Mouse (Mus musculus): ENCODE results near the gene Mamstr. TPM values are rescaled to one million over a fixed set of nuclear protein-coding genes. Genes with fewer than 3 reads are reported as not detected.
A peak's percentile ranks its signal among the peaks of the same experiment; 100 is the strongest.

Gene Mamstr
- total RNA-seq, 2 experiments from 2014 or later: 3.5 to 3.9 TPM

GRCm38 (mm10) chr7:45616277-45616676 lies 23.5 kb upstream of the Mamstr start:
- H3K27ac ChIP-seq: no peak overlapping the region
- TF ChIP-seq CTCF (IDR thresholded peaks at IDR 0.05): no peak
- H3K4me3 ChIP-seq: no peak overlapping the region
- intact Hi-C loops (cut with DNase I): loop anchor here (5.0 kb wide), 1 partner anchor 41 kb away; no protein-coding TSS in a partner anchor
- no peak for DNase-seq (ENCODE audit: extremely low spot score in 1 of 2, low spot score in 2 of 2)

DNA sequence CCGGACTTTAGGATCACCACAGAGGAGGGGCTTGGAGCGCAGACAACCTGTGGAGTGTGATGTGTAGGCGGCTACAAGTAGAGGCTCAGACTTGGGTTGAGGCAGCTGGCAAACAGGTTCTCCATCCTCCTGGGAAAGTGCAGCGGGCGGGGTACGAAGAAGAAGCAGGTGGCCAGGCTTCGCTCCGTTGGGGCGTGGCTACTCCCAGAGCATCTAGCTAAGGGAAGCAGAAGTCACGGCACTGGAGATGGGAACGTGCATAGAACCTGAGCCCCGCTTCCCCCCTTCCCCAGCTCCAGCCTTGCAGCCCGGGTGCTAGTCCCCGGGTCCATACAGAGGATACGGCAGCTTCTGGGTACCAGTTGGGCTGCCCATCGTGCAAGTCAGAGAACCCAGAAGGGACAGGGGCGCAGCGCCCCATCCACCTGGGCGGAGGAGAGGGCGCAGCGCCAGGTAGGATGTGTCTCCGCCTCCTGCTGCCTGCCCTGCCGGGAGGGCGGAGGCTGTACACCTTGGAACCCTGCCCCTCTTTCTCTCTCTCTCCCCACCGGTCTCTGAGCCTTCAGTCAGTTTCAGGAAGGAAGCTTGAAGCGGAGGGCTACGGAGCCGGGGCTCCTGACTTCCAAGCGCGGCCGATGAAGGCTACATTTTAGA lies 22.6 kb upstream of the Mamstr start, which contains the start of gene Fut1:
TSS of gene Fut1 (plus strand) at position 248 of the 654 bp plus-strand sequence.
- Histone ChIP-seq H3K27ac (no peak within 1 kb of the TSS), H3K4me3 (peak within 1 kb of the TSS; percentile 14; the same call in 1 of the 2 replicates)
- intact Hi-C loops (cut with DNase I): loop anchor here (5.0 kb wide), 1 partner anchor 40 kb away; no protein-coding TSS in a partner anchor
- TF ChIP-seq CTCF (IDR thresholded peaks at IDR 0.05): no peak
- DNase-seq (ENCODE audit: extremely low spot score in 1 of 2, low spot score in 2 of 2): peak in 1 of 2 experiments; percentile 25

DNA sequence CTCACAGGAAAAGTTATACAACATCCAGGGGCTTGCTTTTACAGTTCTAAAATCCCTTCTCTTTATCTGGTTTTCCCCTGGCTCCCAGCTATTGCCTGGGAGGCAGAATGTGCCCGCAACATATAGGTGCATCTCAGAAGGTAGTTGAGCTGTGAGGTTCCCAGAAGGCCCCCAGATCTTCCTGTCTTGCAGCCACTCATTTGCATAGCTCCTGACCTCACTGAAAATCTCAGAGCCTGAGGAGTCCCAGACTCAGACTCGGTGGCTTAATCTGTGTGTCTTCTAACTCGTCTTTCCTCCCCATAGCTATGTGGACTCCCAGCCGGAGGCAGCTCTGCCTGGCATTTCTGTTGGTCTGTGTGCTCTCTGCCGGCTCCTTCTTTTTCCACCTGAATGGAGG lies 21.5 kb upstream of the Mamstr start:
- H3K4me3 ChIP-seq: no peak overlapping the region
- no peak for DNase-seq (ENCODE audit: extremely low spot score in 1 of 2, low spot score in 2 of 2)
- TF ChIP-seq CTCF (IDR thresholded peaks at IDR 0.05): no peak
- intact Hi-C loops (cut with DNase I): loop anchor here (5.0 kb wide), 1 partner anchor 39 kb away; no protein-coding TSS in a partner anchor
- no peak overlapping the region for H3K27ac ChIP-seq

DNA sequence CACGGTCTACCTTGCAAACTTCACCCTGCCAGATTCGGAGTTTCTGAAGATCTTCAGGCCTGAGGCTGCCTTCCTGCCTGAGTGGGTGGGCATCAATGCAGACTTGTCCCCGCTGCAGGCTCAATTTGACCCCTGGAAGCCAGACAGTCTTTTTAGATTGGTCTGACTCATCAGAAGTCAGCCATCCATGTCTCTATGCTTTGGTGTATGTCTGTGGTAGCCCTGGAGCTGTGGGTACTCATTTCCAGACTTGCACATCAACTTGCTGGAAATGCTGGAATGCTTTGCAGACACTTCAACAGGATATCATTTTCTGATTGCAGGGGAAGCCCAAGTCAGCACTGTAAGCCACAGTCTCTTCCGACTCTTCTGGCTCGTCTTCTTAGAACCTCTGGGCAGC lies 20.2 kb upstream of the Mamstr start:
- H3K27ac ChIP-seq: no peak overlapping the region
- intact Hi-C loops (cut with DNase I): loop anchor here (5.0 kb wide), 1 partner anchor 38 kb away; no protein-coding TSS in a partner anchor
- no peak for TF ChIP-seq CTCF (IDR thresholded peaks at IDR 0.05)
- H3K4me3 ChIP-seq: no peak overlapping the region
- no peak for DNase-seq (ENCODE audit: extremely low spot score in 1 of 2, low spot score in 2 of 2)

DNA sequence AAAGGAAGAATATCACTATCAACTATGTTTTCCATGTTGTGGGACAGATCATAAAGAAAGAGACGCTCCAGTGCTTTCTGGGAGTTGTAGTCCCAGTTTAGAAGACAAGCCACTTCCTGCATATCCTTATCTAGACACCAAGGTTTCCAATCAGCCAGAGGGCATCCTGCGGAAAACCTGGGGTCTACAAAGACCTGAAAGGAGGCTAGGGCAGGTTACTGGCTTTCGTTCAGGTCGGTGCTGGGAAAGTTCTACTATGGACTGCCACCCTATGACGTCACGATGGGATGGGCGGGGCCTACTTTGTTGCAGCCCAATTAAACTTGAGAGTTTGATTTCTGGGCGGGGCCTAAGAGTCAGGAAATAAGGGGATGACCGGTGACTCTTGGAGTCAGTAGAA lies 18.3 kb upstream of the Mamstr start, which contains the start of gene Izumo1:
TSS of gene Izumo1 (plus strand) at position 369 of the 400 bp plus-strand sequence.
- DNase-seq (ENCODE audit: extremely low spot score in 1 of 2, low spot score in 2 of 2): no peak
- intact Hi-C loops (cut with DNase I): no loop called here
- no peak within 1 kb of the TSS for H3K27ac ChIP-seq
- no peak within 1 kb of the TSS for H3K4me3 ChIP-seq
- TF ChIP-seq CTCF (IDR thresholded peaks at IDR 0.05): no peak

DNA sequence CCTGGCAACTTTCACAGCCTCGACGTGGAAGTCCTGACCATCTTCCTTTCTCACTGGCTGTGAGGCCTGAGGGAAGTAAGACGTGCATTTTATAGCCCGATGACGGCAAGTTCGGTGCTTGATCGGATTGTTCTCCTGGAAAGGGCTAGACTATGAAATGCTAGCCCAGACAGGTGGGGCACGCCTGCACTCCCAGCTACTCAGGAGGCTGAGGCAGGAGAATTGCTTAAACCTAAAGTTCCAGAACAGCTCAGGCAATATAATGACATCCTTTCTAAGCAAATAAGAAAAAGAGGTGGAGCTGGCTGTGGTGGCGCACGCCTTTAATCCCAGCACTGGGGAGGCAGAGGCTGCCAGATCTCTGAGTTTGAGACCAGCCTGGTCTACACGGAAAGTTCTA lies 16.3 kb upstream of the Mamstr start:
- Histone ChIP-seq H3K27ac (no peak overlapping the region), H3K4me3 (no peak overlapping the region)
- no peak for DNase-seq (ENCODE audit: extremely low spot score in 1 of 2, low spot score in 2 of 2)
- intact Hi-C loops (cut with DNase I): no loop called here
- TF ChIP-seq CTCF (IDR thresholded peaks at IDR 0.05): no peak

DNA sequence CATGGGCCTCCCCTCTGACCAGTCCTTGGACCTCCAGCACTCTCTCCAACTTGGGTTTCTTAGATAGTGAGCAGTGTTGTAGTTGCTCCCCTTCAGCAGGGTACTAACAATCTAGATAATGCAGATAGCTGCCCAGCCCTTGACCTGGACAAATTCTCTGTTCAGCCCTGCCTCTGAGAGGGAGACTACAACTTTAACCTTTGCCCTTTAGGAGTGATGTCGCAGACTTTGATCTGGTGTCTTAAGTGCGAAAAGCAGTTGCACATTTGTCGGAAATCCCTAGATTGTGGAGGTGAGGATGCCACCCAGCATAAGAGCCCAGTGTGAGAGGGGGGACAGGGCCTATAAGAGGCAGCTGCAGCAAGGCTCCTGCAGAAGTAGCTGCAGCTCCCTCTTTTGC lies 15.1 kb upstream of the Mamstr start:
- no peak for DNase-seq (ENCODE audit: extremely low spot score in 1 of 2, low spot score in 2 of 2)
- H3K4me3 ChIP-seq: no peak overlapping the region
- TF ChIP-seq CTCF (IDR thresholded peaks at IDR 0.05): no peak
- intact Hi-C loops (cut with DNase I): no loop called here
- no peak overlapping the region for H3K27ac ChIP-seq

GRCm38 (mm10) chr7:45625481-45625880 lies 14.3 kb upstream of the Mamstr start:
- TF ChIP-seq CTCF (IDR thresholded peaks at IDR 0.05): no peak
- Histone ChIP-seq H3K27ac (no peak overlapping the region), H3K4me3 (no peak overlapping the region)
- DNase-seq (ENCODE audit: extremely low spot score in 1 of 2, low spot score in 2 of 2): no peak
- intact Hi-C loops (cut with DNase I): no loop called here

DNA sequence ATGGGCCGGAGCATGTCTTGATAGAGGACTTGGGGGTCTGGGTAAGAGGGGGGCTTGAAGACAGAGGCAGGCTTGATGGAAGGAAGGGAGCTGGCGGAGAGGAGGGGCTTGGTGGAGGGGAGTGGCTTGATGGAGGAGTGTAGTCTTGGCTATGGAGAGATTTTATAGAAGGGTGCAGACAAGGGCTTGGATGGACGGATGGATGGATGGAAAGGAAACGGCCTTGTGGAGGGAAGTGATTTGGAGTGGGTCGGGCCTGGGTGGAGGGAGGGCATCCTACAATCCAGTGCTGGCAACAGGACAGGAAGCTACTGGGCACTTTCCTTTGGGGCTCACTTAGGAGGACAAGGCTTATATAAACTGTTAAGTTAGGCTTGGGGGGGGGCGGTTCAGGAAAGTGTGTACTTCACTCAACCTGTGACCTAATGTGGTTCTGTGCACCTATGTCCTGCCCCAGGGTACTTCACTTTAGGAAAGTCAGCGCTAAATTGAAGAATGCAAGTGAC lies 13.2 kb upstream of the Mamstr start:
- no peak for TF ChIP-seq CTCF (IDR thresholded peaks at IDR 0.05)
- intact Hi-C loops (cut with DNase I): no loop called here
- Histone ChIP-seq H3K4me3 (no peak overlapping the region), H3K27ac (peak overlapping the region; percentile 21; the same call in 1 of the 2 replicates)
- DNase-seq (ENCODE audit: extremely low spot score in 1 of 2, low spot score in 2 of 2): no peak

- peak within 1 kb of the TSS; percentile 46 for H3K4me3 ChIP-seq
- DNase-seq (ENCODE audit: extremely low spot score in 1 of 2, low spot score in 2 of 2): no peak
- no peak for TF ChIP-seq CTCF (IDR thresholded peaks at IDR 0.05)
- H3K27ac ChIP-seq: peak within 1 kb of the TSS; percentile 84
- intact Hi-C loops (cut with DNase I): no loop called here
These were observed 12.5 kb upstream of the Mamstr start, which contains the start of gene Rasip1 for GRCm38 (mm10) chr7:45627261-45627660. TSS of gene Rasip1 (plus strand) at chr7:45627488.

GRCm38 (mm10) chr7:45628364-45629294 lies 11.1 kb upstream of the Mamstr start:
- intact Hi-C loops (cut with DNase I): no loop called here
- Histone ChIP-seq H3K27ac (peak overlapping the region; percentile 84), H3K4me3 (peak overlapping the region; percentile 46)
- DNase-seq (ENCODE audit: extremely low spot score in 1 of 2, low spot score in 2 of 2): peak; percentile 87
- TF ChIP-seq CTCF (IDR thresholded peaks at IDR 0.05): peak; percentile 93
